Mouse (Mus musculus): ENCODE measurements at regions not wholly inside any gene's neighbourhood (a gene's known extent, or its start where the extent isn't known, plus 50 kb on each side); places are given as distances from the start of the nearest gene placed in this dataset.

- 92% methylated on average over 2 of the region's 2 CpGs for WGBS
- no peak for ATAC-seq (ENCODE audit: low read depth)
Measured at GRCm38 (mm10) chr8:112933815-112934214, 364.0 kb downstream of the Cntnap4 start.

GRCm38 (mm10) chr8:112935411-112935810 lies 365.6 kb downstream of the Cntnap4 start:
- H3K9ac ChIP-seq (ENCODE audit: low read length), result no peak overlapping the region
- no peaks in the 10 kb centered on the region for H3K36me3 ChIP-seq (ENCODE audit: control insufficient read depth, insufficient read depth, low read length)
- no peak for ATAC-seq (ENCODE audit: low read depth)
- H3K4me2 ChIP-seq (ENCODE audit: low read depth, low read length), result no peak overlapping the region
- 23% methylated on average over 3 of the region's 3 CpGs for WGBS
- no peaks in the 10 kb centered on the region for H3K27me3 ChIP-seq (ENCODE audit: control insufficient read depth, insufficient read depth, low read depth, low read length)
- H3K4me1 ChIP-seq (replicated peaks; ENCODE audit: control insufficient read depth, insufficient read depth, low read length), result no peaks in the 10 kb centered on the region
- no peaks in the 10 kb centered on the region for H3K9me3 ChIP-seq (ENCODE audit: control insufficient read depth, low read length)
- no peak overlapping the region for H3K4me3 ChIP-seq (ENCODE audit: low read length)
- H3K27ac ChIP-seq (ENCODE audit: low read length), result no peak overlapping the region

More at GRCm38 (mm10) chr8:112933815-112934214, 364.0 kb downstream of the Cntnap4 start:
- no peaks in the 10 kb centered on the region for H3K9me3 ChIP-seq (ENCODE audit: control insufficient read depth, low read length)
- no peaks in the 10 kb centered on the region for H3K27me3 ChIP-seq (ENCODE audit: control insufficient read depth, insufficient read depth, low read depth, low read length)
- no peaks in the 10 kb centered on the region for H3K4me1 ChIP-seq (replicated peaks; ENCODE audit: control insufficient read depth, insufficient read depth, low read length)
- H3K36me3 ChIP-seq (ENCODE audit: control insufficient read depth, insufficient read depth, low read length), result no peaks in the 10 kb centered on the region
- no peak overlapping the region for H3K27ac ChIP-seq (ENCODE audit: low read length)
- H3K9ac ChIP-seq (ENCODE audit: low read length), result no peak overlapping the region
- no peak overlapping the region for H3K4me3 ChIP-seq (ENCODE audit: low read length)
- no peak overlapping the region for H3K4me2 ChIP-seq (ENCODE audit: low read depth, low read length)

- peak; percentile 83 for ATAC-seq (ENCODE audit: low read depth)
Measured at GRCm38 (mm10) chr8:112935897-112936719, 366.3 kb downstream of the Cntnap4 start.

GRCm38 (mm10) chr8:112972418-112972817 lies 402.6 kb downstream of the Cntnap4 start:
- no peaks in the 10 kb centered on the region for H3K27me3 ChIP-seq (ENCODE audit: control insufficient read depth, insufficient read depth, low read depth, low read length)
- no peak overlapping the region for H3K4me3 ChIP-seq (ENCODE audit: low read length)
- no peak overlapping the region for H3K27ac ChIP-seq (ENCODE audit: low read length)
- no peak overlapping the region for H3K4me2 ChIP-seq (ENCODE audit: low read depth, low read length)
- H3K36me3 ChIP-seq (ENCODE audit: control insufficient read depth, insufficient read depth, low read length), result no peaks in the 10 kb centered on the region
- ATAC-seq (ENCODE audit: low read depth), result no peak
- H3K9ac ChIP-seq (ENCODE audit: low read length), result no peak overlapping the region
- no peaks in the 10 kb centered on the region for H3K4me1 ChIP-seq (replicated peaks; ENCODE audit: control insufficient read depth, insufficient read depth, low read length)
- no peaks in the 10 kb centered on the region for H3K9me3 ChIP-seq (ENCODE audit: control insufficient read depth, low read length)
- 6% methylated on average over 6 of the region's 6 CpGs for WGBS

More at GRCm38 (mm10) chr8:112935897-112936719, 366.3 kb downstream of the Cntnap4 start:
- no peak overlapping the region for H3K4me3 ChIP-seq (ENCODE audit: low read length)
- H3K9me3 ChIP-seq (ENCODE audit: control insufficient read depth, low read length), result no peaks in the 10 kb centered on the region
- H3K27me3 ChIP-seq (ENCODE audit: control insufficient read depth, insufficient read depth, low read depth, low read length), result no peaks in the 10 kb centered on the region
- H3K4me2 ChIP-seq (ENCODE audit: low read depth, low read length), result no peak overlapping the region
- H3K9ac ChIP-seq (ENCODE audit: low read length), result no peak overlapping the region
- H3K27ac ChIP-seq (ENCODE audit: low read length), result no peak overlapping the region
- no peaks in the 10 kb centered on the region for H3K36me3 ChIP-seq (ENCODE audit: control insufficient read depth, insufficient read depth, low read length)
- 56% methylated on average over 9 of the region's 9 CpGs for WGBS
- H3K4me1 ChIP-seq (replicated peaks; ENCODE audit: control insufficient read depth, insufficient read depth, low read length), result no peaks in the 10 kb centered on the region

GRCm38 (mm10) chr8:112975734-112976133 lies 405.9 kb downstream of the Cntnap4 start:
- H3K9ac ChIP-seq (ENCODE audit: low read length), result no peak overlapping the region
- H3K4me3 ChIP-seq (ENCODE audit: low read length), result no peak overlapping the region
- H3K27me3 ChIP-seq (ENCODE audit: control insufficient read depth, insufficient read depth, low read depth, low read length), result no peaks in the 10 kb centered on the region
- no peaks in the 10 kb centered on the region for H3K9me3 ChIP-seq (ENCODE audit: control insufficient read depth, low read length)
- ATAC-seq (ENCODE audit: low read depth), result 0 out of 2 replicates have a peak, but pooled peaks have one; percentile 51
- 61% methylated on average over 2 of the region's 2 CpGs for WGBS
- no peak overlapping the region for H3K27ac ChIP-seq (ENCODE audit: low read length)
- H3K36me3 ChIP-seq (ENCODE audit: control insufficient read depth, insufficient read depth, low read length), result no peaks in the 10 kb centered on the region
- no peak overlapping the region for H3K4me2 ChIP-seq (ENCODE audit: low read depth, low read length)
- no peaks in the 10 kb centered on the region for H3K4me1 ChIP-seq (replicated peaks; ENCODE audit: control insufficient read depth, insufficient read depth, low read length)

- 82% methylated on average over 2 of the region's 2 CpGs for WGBS
- Histone ChIP-seq H3K27ac (ENCODE audit: low read length) (no peak overlapping the region), H3K36me3 (ENCODE audit: control insufficient read depth, insufficient read depth, low read length) (no peaks in the 10 kb centered on the region), H3K4me3 (ENCODE audit: low read length) (no peak overlapping the region), H3K4me2 (ENCODE audit: low read depth, low read length) (no peak overlapping the region), H3K9ac (ENCODE audit: low read length) (no peak overlapping the region), H3K9me3 (ENCODE audit: control insufficient read depth, low read length) (no peaks in the 10 kb centered on the region), H3K27me3 (ENCODE audit: control insufficient read depth, insufficient read depth, low read depth, low read length) (no peaks in the 10 kb centered on the region), H3K4me1 (replicated peaks; ENCODE audit: control insufficient read depth, insufficient read depth, low read length) (no peaks in the 10 kb centered on the region)
- no peak for ATAC-seq (ENCODE audit: low read depth)
Measured at GRCm38 (mm10) chr8:112976312-112976711, 406.5 kb downstream of the Cntnap4 start.

- Histone ChIP-seq H3K4me2 (ENCODE audit: low read depth, low read length) (no peak overlapping the region), H3K27ac (ENCODE audit: low read length) (no peak overlapping the region), H3K9ac (ENCODE audit: low read length) (no peak overlapping the region), H3K4me1 (replicated peaks; ENCODE audit: control insufficient read depth, insufficient read depth, low read length) (no peaks in the 10 kb centered on the region), H3K36me3 (ENCODE audit: control insufficient read depth, insufficient read depth, low read length) (no peaks in the 10 kb centered on the region), H3K9me3 (ENCODE audit: control insufficient read depth, low read length) (no peaks in the 10 kb centered on the region), H3K4me3 (ENCODE audit: low read length) (no peak overlapping the region), H3K27me3 (ENCODE audit: control insufficient read depth, insufficient read depth, low read depth, low read length) (no peaks in the 10 kb centered on the region)
- 92% methylated on average over 4 of the region's 4 CpGs for WGBS
- ATAC-seq (ENCODE audit: low read depth), result no peak
Measured at GRCm38 (mm10) chr8:112993781-112994180, 423.9 kb downstream of the Cntnap4 start.

- no peak overlapping the region for H3K4me2 ChIP-seq (ENCODE audit: low read depth, low read length)
- ATAC-seq (ENCODE audit: low read depth), result no peak
- no peaks in the 10 kb centered on the region for H3K27me3 ChIP-seq (ENCODE audit: control insufficient read depth, insufficient read depth, low read depth, low read length)
- H3K9ac ChIP-seq (ENCODE audit: low read length), result no peak overlapping the region
- H3K36me3 ChIP-seq (ENCODE audit: control insufficient read depth, insufficient read depth, low read length), result no peaks in the 10 kb centered on the region
- no peaks in the 10 kb centered on the region for H3K4me1 ChIP-seq (replicated peaks; ENCODE audit: control insufficient read depth, insufficient read depth, low read length)
- no peak overlapping the region for H3K4me3 ChIP-seq (ENCODE audit: low read length)
- H3K27ac ChIP-seq (ENCODE audit: low read length), result no peak overlapping the region
- H3K9me3 ChIP-seq (ENCODE audit: control insufficient read depth, low read length), result no peaks in the 10 kb centered on the region
- WGBS, result 36% methylated on average over 4 of the region's 4 CpGs
Measured at GRCm38 (mm10) chr8:113007356-113007755, 437.5 kb downstream of the Cntnap4 start.

- Histone ChIP-seq H3K4me1 (replicated peaks; ENCODE audit: control insufficient read depth, insufficient read depth, low read length) (no peaks in the 10 kb centered on the region), H3K27me3 (ENCODE audit: control insufficient read depth, insufficient read depth, low read depth, low read length) (no peaks in the 10 kb centered on the region), H3K9me3 (ENCODE audit: control insufficient read depth, low read length) (no peaks in the 10 kb centered on the region), H3K27ac (ENCODE audit: low read length) (no peak overlapping the region), H3K9ac (ENCODE audit: low read length) (no peak overlapping the region), H3K4me2 (ENCODE audit: low read depth, low read length) (no peak overlapping the region), H3K36me3 (ENCODE audit: control insufficient read depth, insufficient read depth, low read length) (no peaks in the 10 kb centered on the region), H3K4me3 (ENCODE audit: low read length) (no peak overlapping the region)
- 71% methylated on average over 9 of the region's 9 CpGs for WGBS
- no peak for ATAC-seq (ENCODE audit: low read depth)
Measured at GRCm38 (mm10) chr8:113028880-113029279, 459.0 kb downstream of the Cntnap4 start.
